Mouse (Mus musculus) midbrain, embryonic 10.5 days (tissue): ENCODE data around the gene Sgsm2. TPM values are rescaled to one million over a fixed set of nuclear protein-coding genes. Genes with fewer than 3 reads are reported as not detected.
A peak's percentile ranks its signal among the peaks of the same experiment; 100 is the strongest.

Source experiments
- DNase-seq: peaks from one replicate; pipeline ENCODE4 v3.0.0-alpha.2; 2017; ENCODE audit warnings: low spot score
- H3K27ac ChIP-seq: fragments of 300-500 bp; sonication (generic); replicated peaks from 2 replicates; pipeline ENCODE4 v1.5.1; 2016; ENCODE audit warnings: mild to moderate bottlenecking
- H3K27me3 ChIP-seq: fragments of 300-500 bp; sonication (generic); 2 replicates; pipeline ENCODE4 v1.6.1; 2016; ENCODE audit warnings: low read depth, mild to moderate bottlenecking; ENCODE audit not compliant: poor library complexity, severe bottlenecking
- H3K36me3 ChIP-seq: fragments of 300-500 bp; sonication (generic); 2 replicates; pipeline ENCODE4 v1.6.1; 2016; ENCODE audit warnings: mild to moderate bottlenecking, moderate library complexity
- H3K4me1 ChIP-seq: fragments of 300-500 bp; sonication (generic); 2 replicates; pipeline ENCODE4 v1.6.1; 2016
- H3K4me3 ChIP-seq: fragments of 300-500 bp; sonication (generic); 2 replicates; pipeline ENCODE4 v1.5.1; 2016; ENCODE audit warnings: mild to moderate bottlenecking, moderate library complexity
- H3K9me3 ChIP-seq: fragments of 300-500 bp; sonication (generic); replicated peaks from 2 replicates; pipeline ENCODE4 v1.6.1; 2016; ENCODE audit warnings: mild to moderate bottlenecking
- WGBS: fragments of 180-500 bp; shearing (Covaris S2); methylation state at CpG from one replicate; pipeline ENCODE4 v1.1.7; 2016; 5-methylcytosine and 5-hydroxymethylcytosine counted together
- polyA plus RNA-seq: library from polyadenylated mRNA; unstranded; fragments of >200 nt; fragmentation: Nextera tagmentation; extraction: Ambion mirVana; gene quantifications from 2 replicates; pipeline ENCODE4 v1.2.1, GENCODE M21; 2016

The Sgsm2 gene
- polyA plus RNA-seq, 1 experiment from 2014 or later: 7.6 TPM

GRCm38 (mm10) chr11:74837694-74838431 lies 59.0 kb downstream of the Sgsm2 start:
- DNase-seq: peak; percentile 83
- peaks cover 83% of the 10 kb centered on the region for H3K4me1 ChIP-seq
- H3K9me3 ChIP-seq: no peaks in the 10 kb centered on the region
- peak overlapping the region; percentile 94 for H3K27ac ChIP-seq
- H3K36me3 ChIP-seq: peaks cover 48% of the 10 kb centered on the region
- H3K27me3 ChIP-seq: peaks cover 15% of the 10 kb centered on the region
- H3K4me3 ChIP-seq: peak overlapping the region; percentile 67
- under 1% methylated on average over 54 of the region's 54 CpGs for WGBS

GRCm38 (mm10) chr11:74837056-74837693 lies 59.7 kb downstream of the Sgsm2 start:
- Histone ChIP-seq H3K36me3 (peaks cover 41% of the 10 kb centered on the region), H3K27ac (peak overlapping the region; percentile 94), H3K4me3 (peak overlapping the region; percentile 67), H3K27me3 (peaks cover 15% of the 10 kb centered on the region), H3K9me3 (no peaks in the 10 kb centered on the region), H3K4me1 (peaks cover 85% of the 10 kb centered on the region)
- WGBS: 42% methylated on average over 16 of the region's 16 CpGs
- DNase-seq: no peak

GRCm38 (mm10) chr11:74836225-74837055 lies 60.4 kb downstream of the Sgsm2 start:
- Histone ChIP-seq H3K4me1 (peaks cover 84% of the 10 kb centered on the region), H3K27ac (peak overlapping the region; percentile 30; the same call in 1 of the 2 replicates), H3K27me3 (peaks cover 15% of the 10 kb centered on the region), H3K4me3 (peak overlapping the region; percentile 67), H3K9me3 (no peaks in the 10 kb centered on the region), H3K36me3 (peaks cover 34% of the 10 kb centered on the region)
- WGBS: 93% methylated on average over 22 of the region's 22 CpGs
- no peak for DNase-seq

GRCm38 (mm10) chr11:74835593-74836224 lies 61.2 kb downstream of the Sgsm2 start:
- Histone ChIP-seq H3K27me3 (peaks cover 15% of the 10 kb centered on the region), H3K4me1 (peaks cover 77% of the 10 kb centered on the region), H3K27ac (no peak overlapping the region; the same call in 1 of the 2 replicates), H3K9me3 (no peaks in the 10 kb centered on the region), H3K4me3 (peak overlapping the region; percentile 67; the same call in 1 of the 2 replicates), H3K36me3 (peaks cover 26% of the 10 kb centered on the region)
- WGBS: 90% methylated on average over 6 of the region's 6 CpGs
- DNase-seq: no peak

GRCm38 (mm10) chr11:74834650-74835277 lies 62.1 kb downstream of the Sgsm2 start:
- H3K9me3 ChIP-seq: no peaks in the 10 kb centered on the region
- peaks cover 73% of the 10 kb centered on the region for H3K4me1 ChIP-seq
- no peak overlapping the region for H3K4me3 ChIP-seq
- DNase-seq: no peak
- H3K27ac ChIP-seq: no peak overlapping the region
- 61% methylated on average over 5 of the region's 5 CpGs for WGBS
- peaks cover 17% of the 10 kb centered on the region for H3K36me3 ChIP-seq
- H3K27me3 ChIP-seq: peaks cover 15% of the 10 kb centered on the region

- Histone ChIP-seq H3K4me3 (no peak overlapping the region), H3K36me3 (peaks cover 12% of the 10 kb centered on the region), H3K27me3 (peaks cover 15% of the 10 kb centered on the region), H3K27ac (no peak overlapping the region), H3K4me1 (peaks cover 75% of the 10 kb centered on the region), H3K9me3 (no peaks in the 10 kb centered on the region)
- 78% methylated on average over 1 of the region's 1 CpGs for WGBS
- DNase-seq: no peak
These were observed 62.6 kb downstream of the Sgsm2 start for GRCm38 (mm10) chr11:74834359-74834638.

GRCm38 (mm10) chr11:74833536-74834358 lies 63.1 kb downstream of the Sgsm2 start:
- H3K27me3 ChIP-seq: peaks cover 15% of the 10 kb centered on the region
- 88% methylated on average over 8 of the region's 8 CpGs for WGBS
- peak overlapping the region; percentile 93 for H3K4me3 ChIP-seq
- peaks cover 10% of the 10 kb centered on the region for H3K36me3 ChIP-seq
- no peaks in the 10 kb centered on the region for H3K9me3 ChIP-seq
- peaks cover 76% of the 10 kb centered on the region for H3K4me1 ChIP-seq
- no peak for DNase-seq
- peak overlapping the region; percentile 93; the same call in 1 of the 2 replicates for H3K27ac ChIP-seq

GRCm38 (mm10) chr11:74832503-74833143 lies 64.2 kb downstream of the Sgsm2 start:
- peak; percentile 60 for DNase-seq
- peak overlapping the region; percentile 93 for H3K27ac ChIP-seq
- peak overlapping the region; percentile 93 for H3K4me3 ChIP-seq
- H3K4me1 ChIP-seq: peaks cover 71% of the 10 kb centered on the region
- peaks cover 20% of the 10 kb centered on the region for H3K27me3 ChIP-seq
- WGBS: under 1% methylated on average over 26 of the region's 26 CpGs
- peaks cover 9% of the 10 kb centered on the region for H3K36me3 ChIP-seq
- no peaks in the 10 kb centered on the region for H3K9me3 ChIP-seq

- under 1% methylated on average over 61 of the region's 61 CpGs for WGBS
- peaks cover 15% of the 10 kb centered on the region for H3K27me3 ChIP-seq
- peaks cover 63% of the 10 kb centered on the region for H3K4me1 ChIP-seq
- peak overlapping the region; percentile 93 for H3K27ac ChIP-seq
- peak; percentile 100 for DNase-seq
- peak overlapping the region; percentile 93 for H3K4me3 ChIP-seq
- H3K9me3 ChIP-seq: no peaks in the 10 kb centered on the region
- H3K36me3 ChIP-seq: peaks cover 5% of the 10 kb centered on the region
These were observed 65.0 kb downstream of the Sgsm2 start for GRCm38 (mm10) chr11:74831606-74832451.

GRCm38 (mm10) chr11:74831191-74831605 lies 65.7 kb downstream of the Sgsm2 start:
- no peaks in the 10 kb centered on the region for H3K36me3 ChIP-seq
- H3K4me1 ChIP-seq: peaks cover 57% of the 10 kb centered on the region
- WGBS: under 1% methylated on average over 35 of the region's 35 CpGs
- peaks cover 9% of the 10 kb centered on the region; the same call in 1 of the 2 replicates for H3K27me3 ChIP-seq
- H3K4me3 ChIP-seq: peak overlapping the region; percentile 93
- peak; percentile 72 for DNase-seq
- peak overlapping the region; percentile 93 for H3K27ac ChIP-seq
- H3K9me3 ChIP-seq: no peaks in the 10 kb centered on the region
